Mouse (Mus musculus): ENCODE results near the gene Mospd3.
"Not testable (repeated sequence)": the region's sequence is repeated elsewhere in the genome, so short reads cannot be mapped to it uniquely, and the experiment has no call there.

The Mospd3 gene

DNA sequence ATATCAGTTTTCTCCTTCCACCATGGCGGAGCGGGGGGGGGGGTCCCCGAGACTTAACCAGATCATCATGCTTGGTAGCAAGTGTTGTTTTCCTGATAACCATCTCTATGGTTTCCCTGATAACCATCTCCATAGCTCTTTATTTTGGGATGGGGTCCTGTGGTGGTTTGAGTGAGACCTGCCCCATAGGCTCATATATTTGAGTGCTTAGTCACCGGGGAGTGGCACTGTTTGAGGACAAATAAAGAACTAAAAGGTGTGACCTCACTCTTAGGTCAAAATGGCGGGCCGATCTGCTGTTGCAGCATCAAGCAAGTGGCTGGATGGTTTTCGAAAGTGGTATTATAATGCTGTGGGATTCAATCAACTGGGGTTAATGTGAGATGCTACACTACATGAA is 14.5 kb upstream of the Mospd3 start:
- no peak for DNase-seq (ENCODE audit: extremely low read depth, low read depth)

GRCm38 (mm10) chr5:137614921-137615320 is 14.1 kb upstream of the Mospd3 start:
- DNase-seq (ENCODE audit: extremely low read depth, low read depth) = not testable (repeated sequence)

GRCm38 (mm10) chr5:137613550-137613949 is 12.7 kb upstream of the Mospd3 start, which contains the start of gene Pcolce:
Pcolce (minus strand) TSS chr5:137613784.
- DNase-seq (ENCODE audit: extremely low read depth, low read depth) = no peak

- no peak for DNase-seq (ENCODE audit: extremely low read depth, low read depth)
These were observed 12.2 kb upstream of the Mospd3 start for GRCm38 (mm10) chr5:137613076-137613475.

DNA sequence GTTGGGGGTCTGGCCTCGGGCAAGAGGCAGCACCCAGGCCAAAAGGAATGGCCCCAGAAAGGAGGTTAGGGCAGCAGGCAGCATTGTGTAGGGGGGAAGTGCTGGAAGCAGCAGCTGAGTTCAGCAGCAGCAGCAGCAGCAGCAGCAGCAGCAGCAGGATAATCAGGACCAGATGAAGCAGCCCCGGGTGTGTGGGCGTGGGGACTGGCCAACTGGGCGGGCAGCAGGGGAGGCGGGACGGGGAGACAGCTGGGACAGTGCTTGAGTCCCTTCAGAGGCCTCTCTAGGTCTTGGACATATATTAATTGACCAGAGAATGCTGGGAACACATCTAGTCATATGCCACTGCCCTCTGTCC is 10.4 kb upstream of the Mospd3 start:
- DNase-seq (ENCODE audit: extremely low read depth, low read depth) = no peak

- DNase-seq (ENCODE audit: extremely low read depth, low read depth) = no peak
These were observed 9.8 kb upstream of the Mospd3 start for GRCm38 (mm10) chr5:137610548-137611244.

- no peak for DNase-seq (ENCODE audit: extremely low read depth, low read depth)
These were observed 9.2 kb upstream of the Mospd3 start for GRCm38 (mm10) chr5:137610056-137610455.

DNA sequence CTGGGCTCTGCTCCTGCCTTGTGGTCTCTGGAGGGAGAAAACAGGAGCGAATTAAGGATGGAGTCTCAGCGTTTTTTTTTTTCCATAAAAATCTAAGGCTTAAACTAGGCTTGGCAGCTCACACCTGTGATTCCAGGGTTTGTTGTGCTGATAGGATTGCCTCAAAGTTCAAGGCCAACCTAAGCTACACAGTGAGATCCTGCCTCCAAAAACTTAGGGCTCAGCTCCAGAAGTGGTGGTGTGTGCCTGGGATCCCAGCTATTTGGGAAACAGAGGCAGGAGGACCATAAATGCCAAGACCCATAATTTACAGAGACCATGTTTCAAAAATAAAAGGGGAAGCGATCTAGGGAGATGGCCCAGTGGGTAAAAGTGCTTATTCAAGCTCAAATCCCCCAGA is 8.4 kb upstream of the Mospd3 start:
- no peak for DNase-seq (ENCODE audit: extremely low read depth, low read depth)

DNA sequence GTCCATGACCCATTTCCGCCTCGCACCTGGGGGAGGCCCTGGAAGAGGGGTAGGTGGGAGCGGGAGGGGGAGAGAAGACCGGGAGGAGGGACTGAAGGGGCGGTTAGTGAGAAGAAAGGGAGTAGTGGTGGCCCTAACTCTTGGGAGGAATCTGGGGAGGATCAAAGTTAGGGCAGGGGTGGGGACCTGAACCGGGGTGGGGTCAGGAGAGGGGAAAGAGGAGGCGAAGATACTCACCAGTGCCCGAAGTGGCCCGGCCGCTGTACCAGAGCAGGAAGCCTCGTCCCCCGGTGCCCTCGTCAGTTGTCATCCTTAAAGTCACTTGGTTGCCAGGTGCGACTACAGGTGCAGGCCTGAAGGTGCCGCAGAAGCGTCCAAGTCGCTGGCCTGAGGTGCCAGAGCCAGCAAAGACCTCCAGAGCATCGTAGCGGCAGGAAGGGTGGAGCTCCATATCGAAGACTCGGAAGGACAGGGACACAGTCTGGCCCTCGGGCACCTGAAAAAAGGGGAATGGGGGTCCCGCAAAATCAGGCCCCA is 7.9 kb upstream of the Mospd3 start:
- no peak for DNase-seq (ENCODE audit: extremely low read depth, low read depth)

DNA sequence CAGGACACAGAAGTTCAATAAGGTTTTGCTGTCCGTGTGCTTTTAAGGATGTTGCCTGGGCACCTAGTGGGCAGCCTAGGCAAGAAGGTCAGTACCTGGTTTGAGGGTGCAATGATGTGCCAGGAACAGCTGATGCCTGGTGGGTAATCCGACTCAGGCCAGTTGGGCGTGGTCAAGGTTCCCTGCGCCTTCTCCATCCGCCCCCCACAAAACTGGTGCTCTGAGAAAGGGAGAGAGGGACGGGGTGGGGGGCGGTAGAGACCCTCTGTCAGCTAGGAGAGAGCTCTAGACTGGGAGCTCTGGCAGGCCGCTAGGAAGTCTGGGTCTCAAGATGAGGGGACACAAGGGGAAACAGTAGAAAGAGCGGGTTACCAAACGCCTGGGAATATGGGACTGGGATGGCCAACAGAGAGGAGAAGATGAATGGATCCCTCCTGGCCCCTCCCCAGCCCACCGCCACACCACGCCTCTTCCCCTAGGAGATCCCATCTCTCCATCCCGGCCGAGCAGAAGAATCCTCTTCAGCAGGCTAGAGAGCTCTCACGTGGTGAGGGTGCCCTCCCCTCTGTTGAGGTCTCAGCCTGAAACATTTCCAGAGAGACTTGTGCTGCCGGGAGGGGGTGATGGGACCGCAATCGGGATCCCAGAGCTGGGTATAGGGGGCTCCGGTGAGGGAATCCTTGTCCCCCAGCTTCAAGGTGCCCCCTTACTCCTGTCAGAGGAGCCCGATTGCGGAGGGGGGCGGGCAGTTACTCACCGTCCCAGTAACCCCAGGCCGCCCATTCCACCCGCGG is 7.2 kb upstream of the Mospd3 start:
- DNase-seq (ENCODE audit: extremely low read depth, low read depth) = no peak

GRCm38 (mm10) chr5:137601365-137601729 is 489 bp upstream of the Mospd3 start:
- DNase-seq (ENCODE audit: extremely low read depth, low read depth) = no peak

DNA sequence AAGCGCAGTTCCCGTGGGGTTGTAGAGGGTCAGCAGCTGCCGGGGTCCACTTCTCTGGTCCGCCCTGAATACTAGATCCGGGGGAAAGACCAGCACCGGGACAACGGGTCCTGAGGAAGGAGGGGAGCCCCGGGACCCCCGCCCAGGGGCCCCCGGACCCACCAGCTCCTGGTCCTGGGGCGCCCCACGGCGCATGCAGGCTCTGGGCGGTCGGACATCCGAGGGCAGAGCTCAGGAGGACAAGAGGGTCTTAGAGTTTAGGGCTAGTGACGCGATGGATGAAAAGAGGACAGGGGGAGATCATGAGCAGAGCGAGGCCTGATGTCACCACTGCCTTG is 608 bp downstream of the Mospd3 start:
- DNase-seq (ENCODE audit: extremely low read depth, low read depth) = no peak

DNA sequence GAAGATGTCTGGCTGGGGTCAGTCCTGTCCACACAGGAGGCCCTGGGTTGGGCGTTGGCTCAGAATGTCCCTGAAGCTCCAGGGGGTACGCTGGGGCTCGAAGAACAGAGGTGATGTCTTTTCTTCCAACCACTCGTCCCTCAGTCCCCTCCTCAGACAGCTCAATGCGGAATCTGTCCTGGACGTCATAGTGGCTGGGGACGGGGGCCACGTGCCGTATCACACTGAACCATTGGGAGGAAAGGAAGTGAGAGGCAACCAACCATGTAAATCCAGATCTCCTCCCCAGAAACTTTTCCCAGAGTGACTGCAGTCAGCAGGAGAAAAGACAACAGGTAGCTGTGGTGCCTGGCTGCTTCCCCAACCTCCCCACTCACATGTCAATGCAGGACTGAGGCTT is 1.3 kb downstream of the Mospd3 start:
- DNase-seq (ENCODE audit: extremely low read depth, low read depth) = no peak

DNA sequence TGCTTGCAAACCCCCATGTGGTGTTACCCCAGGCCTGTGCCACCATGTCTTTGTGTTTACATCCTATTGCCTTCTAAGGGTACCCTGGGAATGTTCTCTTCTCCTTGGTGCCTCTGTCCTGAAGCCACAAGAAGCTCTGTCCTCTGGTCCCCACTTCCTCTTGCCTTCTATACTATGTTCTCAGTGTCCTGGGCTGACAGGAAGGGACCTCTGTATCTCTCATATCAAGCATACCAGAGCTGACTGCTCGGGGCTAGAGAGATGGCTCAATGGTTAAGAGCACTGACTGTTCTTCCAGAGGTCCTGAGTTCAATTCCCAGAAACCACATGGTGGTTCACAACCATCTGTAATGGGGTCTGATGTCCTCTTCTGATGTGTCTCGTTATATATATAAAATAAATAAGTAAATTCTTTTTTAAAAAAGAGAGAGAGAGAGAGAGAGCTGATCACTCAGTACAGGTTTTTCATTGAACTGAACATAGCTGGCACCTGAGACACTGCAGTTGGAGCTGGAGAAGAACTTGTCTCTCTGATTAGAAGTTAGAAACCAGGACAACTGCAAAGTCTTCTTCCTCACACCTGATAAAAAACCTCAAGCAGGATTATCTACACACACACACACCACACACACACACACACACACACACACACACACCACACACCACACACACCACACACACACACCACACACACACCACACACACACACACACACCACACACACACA is 2.6 kb downstream of the Mospd3 start:
- peak; percentile 67 for DNase-seq (ENCODE audit: extremely low read depth, low read depth)

DNA sequence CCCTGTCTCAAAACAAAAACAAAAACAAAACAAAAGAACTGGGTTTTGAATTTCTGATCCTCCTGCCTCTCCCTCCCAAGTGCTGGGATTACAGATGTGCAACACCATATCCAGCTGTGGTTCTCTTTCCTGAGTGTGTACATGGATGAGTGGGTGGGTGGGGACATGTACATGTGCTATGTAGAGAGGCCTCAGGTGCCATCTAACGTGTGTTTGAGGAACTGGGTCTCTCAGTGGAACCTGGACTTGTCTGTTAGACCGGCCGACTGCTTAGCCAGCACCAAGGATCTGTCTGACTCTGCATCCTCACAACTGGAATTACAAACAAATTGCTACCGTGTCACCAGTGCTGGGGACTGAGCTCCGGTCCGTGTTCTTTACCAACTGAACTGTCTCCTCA is 3.2 kb downstream of the Mospd3 start:
- DNase-seq (ENCODE audit: extremely low read depth, low read depth) = no peak

DNA sequence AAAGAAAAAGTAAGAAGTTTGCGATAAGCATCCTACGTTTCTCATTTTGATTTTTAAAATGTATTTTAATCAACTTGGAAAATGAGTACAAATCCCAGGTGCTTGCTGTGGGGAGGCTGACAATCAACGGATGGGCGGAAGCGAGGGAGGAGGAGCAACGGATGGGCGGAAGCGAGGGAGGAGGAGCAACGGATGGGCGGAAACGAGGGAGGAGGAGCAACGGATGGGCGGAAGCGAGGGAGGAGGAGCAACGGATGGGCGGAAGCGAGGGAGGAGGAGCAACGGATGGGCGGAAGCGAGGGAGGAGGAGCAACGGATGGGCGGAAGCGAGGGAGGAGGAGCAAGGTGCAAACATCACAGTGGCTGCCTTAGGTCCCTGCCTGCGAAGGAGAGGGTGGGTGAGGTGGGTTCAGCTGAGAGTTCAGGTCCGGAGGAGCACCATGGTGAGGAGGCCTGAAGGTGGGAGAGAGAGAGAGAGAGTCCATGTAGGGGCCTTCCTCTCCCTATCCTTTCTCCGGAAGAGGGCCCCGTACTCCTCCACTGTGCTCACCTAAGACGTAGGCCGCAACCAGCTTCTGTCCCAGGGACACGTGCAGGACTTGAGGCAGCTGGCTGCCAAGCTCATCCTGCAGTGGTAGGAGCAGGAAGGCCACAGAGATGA is 4.1 kb downstream of the Mospd3 start:
- DNase-seq (ENCODE audit: extremely low read depth, low read depth) = no peak

GRCm38 (mm10) chr5:137595921-137596320 is 4.9 kb downstream of the Mospd3 start:
- DNase-seq (ENCODE audit: extremely low read depth, low read depth) = no peak

DNA sequence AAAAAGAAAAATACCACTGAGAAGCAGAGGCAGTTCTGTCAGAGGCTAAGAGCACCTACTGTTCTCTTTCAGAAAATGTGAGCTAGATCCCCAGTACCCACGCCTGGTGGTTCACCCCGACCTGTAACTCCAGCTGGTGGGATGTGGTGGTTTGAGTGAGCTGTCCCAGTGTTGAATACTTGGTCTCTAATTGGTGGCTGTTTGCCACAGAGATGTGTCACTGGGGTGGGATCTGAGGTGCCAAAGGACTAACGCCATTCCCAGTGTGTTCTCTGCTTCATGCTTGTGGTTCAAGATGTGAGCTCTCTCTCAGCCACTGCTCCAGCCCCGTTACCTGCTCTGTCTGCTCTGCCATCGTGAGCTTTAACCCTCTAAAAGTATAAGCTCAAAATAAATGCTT is 10.4 kb downstream of the Mospd3 start:
- DNase-seq (ENCODE audit: extremely low read depth, low read depth) = no peak

- DNase-seq (ENCODE audit: extremely low read depth, low read depth) = no peak
These were observed 15.9 kb downstream of the Mospd3 start for GRCm38 (mm10) chr5:137584976-137585375.

DNA sequence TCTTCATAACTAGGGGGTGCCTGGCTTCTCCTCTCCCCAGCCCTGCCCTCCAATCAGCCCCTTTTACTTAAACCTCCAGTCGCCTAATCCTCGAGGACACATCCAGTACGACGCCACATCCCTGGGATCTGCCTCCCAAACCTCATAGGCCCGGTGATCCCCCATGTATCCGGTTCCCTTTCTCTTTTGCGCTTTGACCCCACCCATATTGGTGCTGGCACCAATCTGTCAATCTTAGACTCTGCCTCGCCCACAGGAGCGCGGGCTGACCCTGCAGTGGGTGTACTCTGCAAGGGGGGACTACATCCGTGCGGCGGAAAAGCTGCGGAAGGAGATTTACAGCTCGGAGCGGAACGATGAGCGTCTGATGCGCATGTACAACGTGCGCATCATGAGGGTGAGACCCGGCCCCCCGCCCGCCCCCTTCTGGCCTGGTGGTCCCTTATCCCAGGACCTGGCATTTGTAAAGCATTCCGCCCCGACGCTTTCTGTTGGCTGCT is 17.1 kb downstream of the Mospd3 start:
- no peak for DNase-seq (ENCODE audit: extremely low read depth, low read depth)

- no peak for DNase-seq (ENCODE audit: extremely low read depth, low read depth)
These were observed 18.2 kb downstream of the Mospd3 start for GRCm38 (mm10) chr5:137582702-137583101.
